Mouse (Mus musculus): Measurements from ENCODE around the gene Itgal.
"Not testable (repeated sequence)": the region's sequence is repeated elsewhere in the genome, so short reads cannot be mapped to it uniquely, and the experiment has no call there.

Gene Itgal

DNA sequence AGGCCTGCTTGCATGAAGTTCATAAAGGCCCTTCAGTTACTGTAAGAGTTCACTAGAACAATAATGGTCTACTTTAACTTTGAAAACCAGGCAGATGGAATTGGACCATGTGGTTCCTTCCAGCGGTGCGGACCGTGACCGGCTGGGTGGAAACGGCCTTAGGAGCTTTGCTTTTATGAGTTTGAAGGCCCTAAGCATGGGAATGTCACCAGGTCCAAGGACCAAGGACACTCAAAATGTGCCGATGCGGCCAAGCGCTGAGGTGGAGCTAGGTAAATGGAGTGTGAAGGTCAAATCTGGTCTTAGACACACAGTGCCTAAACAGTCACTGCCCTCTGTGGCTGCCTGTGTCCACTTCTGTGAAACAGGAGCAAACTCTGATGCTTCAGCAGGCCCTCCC, 45.3 kb downstream of the Itgal start:
- DNase-seq (ENCODE audit: extremely low read depth, low read depth, low spot score) = no peak

GRCm38 (mm10) chr7:127341861-127342260, 45.8 kb downstream of the Itgal start:
- not testable (repeated sequence) for DNase-seq (ENCODE audit: extremely low read depth, low read depth, low spot score)

DNA sequence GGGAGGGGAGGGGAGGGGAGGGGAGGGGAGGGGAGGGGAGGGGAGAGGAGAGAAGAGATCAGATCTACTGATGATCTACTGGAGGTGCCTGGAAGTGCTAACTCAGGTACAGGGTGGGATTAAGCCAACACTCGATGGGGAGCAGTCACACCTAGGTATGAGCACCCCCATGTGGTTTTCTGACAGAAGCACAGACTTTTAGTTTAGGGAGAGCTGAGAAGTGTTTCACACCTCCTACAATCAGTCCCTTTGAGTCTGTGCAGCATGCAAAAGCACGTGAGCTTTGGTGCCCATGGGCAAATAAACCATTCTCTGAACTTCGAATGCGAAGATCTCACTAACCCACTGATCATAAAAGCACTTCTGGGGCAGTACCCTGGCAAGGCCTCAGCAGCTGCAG, 46.3 kb downstream of the Itgal start:
- no peak for DNase-seq (ENCODE audit: extremely low read depth, low read depth, low spot score)

DNA sequence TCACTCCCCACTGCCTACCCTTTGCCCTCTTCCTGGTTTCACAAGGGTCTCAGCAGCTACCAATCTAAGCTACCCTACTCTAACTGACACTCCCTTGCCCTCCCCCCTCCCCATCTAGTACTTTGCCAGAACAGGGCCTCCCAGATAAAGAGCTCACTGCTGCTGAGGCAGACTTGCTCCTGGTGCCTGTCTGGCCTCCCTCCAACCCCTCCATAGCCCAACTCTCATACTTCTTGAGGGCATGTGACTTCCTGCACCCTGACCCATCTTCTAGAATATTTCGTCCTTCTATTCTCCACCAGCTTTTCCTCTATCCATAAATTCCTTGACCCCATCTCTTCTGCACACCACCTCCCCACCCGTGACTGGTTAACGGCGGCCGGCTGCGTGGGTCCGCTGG, 46.8 kb downstream of the Itgal start:
- DNase-seq (ENCODE audit: extremely low read depth, low read depth, low spot score) = no peak

- DNase-seq (ENCODE audit: extremely low read depth, low read depth, low spot score) = no peak
These were observed 47.4 kb downstream of the Itgal start for GRCm38 (mm10) chr7:127343351-127344019.

GRCm38 (mm10) chr7:127344371-127344770, 48.3 kb downstream of the Itgal start:
- no peak for DNase-seq (ENCODE audit: extremely low read depth, low read depth, low spot score)

DNA sequence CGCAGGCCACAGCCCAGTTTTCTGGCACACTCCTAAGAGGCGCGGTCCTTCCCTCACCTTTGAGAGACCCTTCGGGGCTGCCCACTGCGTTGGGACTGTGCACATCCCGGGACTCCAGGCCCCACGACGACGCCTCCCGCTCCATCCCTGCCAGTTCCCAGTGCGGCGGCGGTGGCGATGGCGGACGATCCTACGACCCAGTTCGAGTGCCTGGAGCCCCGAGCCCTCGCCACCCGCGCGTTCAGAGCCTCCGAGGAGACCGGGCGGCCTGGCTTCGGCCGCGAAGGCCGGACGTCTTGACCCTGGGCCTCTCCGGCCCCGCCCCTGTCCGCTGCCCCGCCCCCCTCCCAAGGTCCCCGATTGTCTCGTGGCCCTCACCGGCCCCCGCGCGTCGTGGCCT, 49.0 kb downstream of the Itgal start:
- no peak for DNase-seq (ENCODE audit: extremely low read depth, low read depth, low spot score)

DNA sequence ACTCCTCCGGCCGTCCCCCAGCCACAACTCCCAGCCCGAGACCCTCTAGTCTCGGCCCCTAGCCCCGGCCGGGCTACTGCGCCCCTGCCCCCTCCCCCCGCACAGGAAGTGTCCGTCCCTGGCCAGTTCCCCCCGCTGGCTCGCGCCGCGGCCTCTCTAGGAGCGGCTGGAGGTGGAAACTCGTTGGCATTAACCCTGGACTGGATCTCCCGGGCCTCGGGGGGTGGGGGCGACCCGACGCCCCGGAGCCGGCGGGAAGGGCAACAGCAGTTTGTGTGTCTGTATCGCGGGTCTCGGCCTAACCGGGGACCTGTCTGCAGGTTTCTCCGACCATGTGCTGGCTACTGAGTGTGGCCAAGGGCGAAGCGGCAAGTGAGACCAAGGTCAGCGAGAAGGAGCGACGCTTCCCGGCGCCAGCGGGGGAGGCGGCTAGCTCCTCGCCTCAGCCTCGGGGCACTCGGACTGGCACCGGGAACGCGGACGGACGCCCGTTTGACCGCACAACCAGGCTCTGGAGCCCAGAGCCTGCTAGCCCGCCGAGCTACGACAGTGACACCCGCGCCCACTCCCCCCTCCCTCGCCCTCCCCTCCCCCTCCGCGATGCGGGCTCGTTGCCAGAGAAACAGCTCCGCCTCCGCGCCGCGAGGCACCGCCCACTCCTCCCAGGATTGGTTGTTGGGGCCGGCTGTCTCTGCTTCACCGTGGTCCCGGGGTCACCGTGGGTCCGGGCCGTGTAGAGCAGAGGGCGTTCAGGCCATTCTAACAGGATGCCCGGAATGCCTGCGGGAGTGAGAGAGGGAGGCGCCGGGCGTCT, 49.7 kb downstream of the Itgal start, which contains the start of gene Zfp768:
Gene Zfp768, minus strand, starts transcription at position 78 of the 814 bp plus-strand sequence.
- DNase-seq (ENCODE audit: extremely low read depth, low read depth, low spot score) = no peak

GRCm38 (mm10) chr7:127346676-127347075, 50.6 kb downstream of the Itgal start:
- DNase-seq (ENCODE audit: extremely low read depth, low read depth, low spot score) = no peak

DNA sequence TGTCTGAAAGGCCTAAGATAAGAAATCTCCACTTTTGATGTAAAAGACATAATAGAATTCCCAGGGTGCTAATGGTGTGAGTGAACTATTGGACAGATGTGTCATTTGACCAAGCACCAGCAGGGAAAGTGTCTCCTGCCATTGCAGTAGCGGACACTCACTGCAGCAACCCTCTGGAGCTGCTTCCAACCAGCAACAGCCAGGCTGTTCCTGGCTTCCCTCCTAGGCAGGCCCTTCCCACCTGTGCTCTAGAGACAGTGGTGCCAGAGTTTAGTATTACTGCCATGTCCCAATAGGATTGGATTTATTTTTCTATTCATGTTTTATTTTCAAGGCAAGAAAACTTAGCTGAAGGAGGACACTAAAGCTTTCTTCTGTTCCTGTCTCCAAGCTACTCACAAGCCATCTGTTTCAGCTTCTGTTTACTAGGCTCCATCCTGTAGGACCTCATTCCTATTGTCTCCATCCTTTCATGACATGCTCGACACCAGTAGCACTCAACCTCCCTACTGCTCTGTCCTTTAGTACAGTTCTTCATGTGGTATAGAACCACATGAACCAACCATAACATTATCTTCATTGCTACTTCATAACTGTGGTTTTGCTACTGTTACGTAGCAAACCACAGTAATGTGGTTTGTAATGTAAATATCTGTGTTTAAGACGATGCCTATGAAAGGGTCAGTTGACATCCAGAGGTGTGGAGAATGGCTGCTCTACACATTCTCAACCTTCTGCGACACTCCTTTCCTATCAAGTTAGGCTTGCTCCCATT, 55.4 kb downstream of the Itgal start:
- DNase-seq (ENCODE audit: extremely low read depth, low read depth, low spot score) = no peak

GRCm38 (mm10) chr7:127355796-127356195, 59.7 kb downstream of the Itgal start:
- no peak for DNase-seq (ENCODE audit: extremely low read depth, low read depth, low spot score)

DNA sequence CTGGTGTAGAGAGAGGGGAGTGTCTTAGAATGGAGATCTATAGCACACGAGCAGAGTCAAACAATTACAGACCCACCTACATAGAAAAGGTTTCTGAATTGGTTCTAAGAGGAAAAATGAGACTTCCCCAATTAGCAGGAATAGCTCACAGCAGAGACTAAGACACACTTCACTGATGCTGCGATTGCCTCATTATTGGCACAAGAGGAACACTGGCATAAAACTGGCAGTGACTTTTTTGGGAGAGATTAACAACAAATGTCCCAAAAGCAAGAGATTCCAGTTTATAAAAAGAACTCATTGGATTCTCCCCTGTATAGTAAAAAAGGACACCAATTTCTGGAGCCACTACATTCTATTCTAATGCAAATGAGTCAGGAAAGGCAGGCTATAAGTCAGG, 61.8 kb downstream of the Itgal start:
- no peak for DNase-seq (ENCODE audit: extremely low read depth, low read depth, low spot score)

DNA sequence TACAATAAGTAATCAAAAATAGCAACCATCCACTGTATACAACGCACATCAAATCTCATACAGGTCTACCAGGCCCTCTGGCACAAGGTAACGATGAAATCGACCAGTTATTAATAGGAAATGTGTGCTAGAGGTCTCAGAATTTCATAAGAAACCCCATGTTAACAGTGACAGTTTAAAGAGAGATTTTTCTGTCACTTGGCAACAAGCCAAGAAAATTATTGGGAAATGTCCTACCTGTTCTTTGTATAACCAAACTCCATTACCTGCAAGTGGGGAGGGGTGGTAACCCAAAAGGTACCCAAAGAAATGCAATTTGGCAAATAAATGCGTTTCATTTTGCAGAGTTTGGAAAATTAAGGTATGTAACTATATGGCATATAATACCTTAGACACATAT, 62.4 kb downstream of the Itgal start:
- peak; percentile 51 for DNase-seq (ENCODE audit: extremely low read depth, low read depth, low spot score)

- DNase-seq (ENCODE audit: extremely low read depth, low read depth, low spot score) = no peak
These were observed 64.2 kb downstream of the Itgal start for GRCm38 (mm10) chr7:127360265-127360664.

DNA sequence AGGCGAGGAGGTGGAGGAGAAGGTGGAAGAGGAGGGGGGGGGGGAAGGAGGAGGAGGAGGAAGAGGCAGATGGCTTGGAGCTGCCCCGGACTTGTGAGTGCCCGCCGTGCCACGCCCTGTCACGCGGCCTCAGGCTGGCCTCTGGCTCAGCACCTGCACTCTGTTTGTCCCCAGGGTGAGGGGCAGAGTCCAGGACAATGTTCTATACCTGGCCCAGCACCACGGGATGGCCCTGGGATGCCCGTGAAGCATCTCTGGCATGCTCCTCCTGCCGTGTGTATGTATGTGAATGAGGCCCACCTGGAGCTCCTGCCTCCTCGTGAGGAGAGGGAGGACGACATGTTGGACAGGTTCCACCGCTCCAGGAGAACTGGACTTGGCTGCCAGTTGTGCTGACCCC, 65.4 kb downstream of the Itgal start:
- DNase-seq (ENCODE audit: extremely low read depth, low read depth, low spot score) = no peak

DNA sequence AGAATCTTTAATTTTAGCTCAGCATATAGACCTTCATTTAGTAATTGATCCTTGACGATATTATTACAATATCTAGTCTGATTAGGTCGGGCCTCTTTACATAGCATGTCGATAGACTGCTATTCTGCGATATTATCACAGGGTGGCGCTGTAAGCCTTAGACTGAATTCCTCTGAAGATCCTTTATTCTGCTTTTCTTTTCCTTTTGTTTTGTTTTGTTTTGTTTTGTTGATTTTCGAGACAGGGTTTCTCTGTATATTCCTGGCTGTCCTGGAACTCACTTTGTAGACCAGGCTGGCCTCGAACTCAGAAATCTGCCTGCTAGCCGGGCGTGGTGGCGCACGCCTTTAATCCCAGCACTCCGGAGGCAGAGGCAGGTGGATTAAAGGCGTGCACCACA, 66.4 kb downstream of the Itgal start:
- not testable (repeated sequence) for DNase-seq (ENCODE audit: extremely low read depth, low read depth, low spot score)

GRCm38 (mm10) chr7:127363475-127363921, 67.4 kb downstream of the Itgal start:
- no peak for DNase-seq (ENCODE audit: extremely low read depth, low read depth, low spot score)

DNA sequence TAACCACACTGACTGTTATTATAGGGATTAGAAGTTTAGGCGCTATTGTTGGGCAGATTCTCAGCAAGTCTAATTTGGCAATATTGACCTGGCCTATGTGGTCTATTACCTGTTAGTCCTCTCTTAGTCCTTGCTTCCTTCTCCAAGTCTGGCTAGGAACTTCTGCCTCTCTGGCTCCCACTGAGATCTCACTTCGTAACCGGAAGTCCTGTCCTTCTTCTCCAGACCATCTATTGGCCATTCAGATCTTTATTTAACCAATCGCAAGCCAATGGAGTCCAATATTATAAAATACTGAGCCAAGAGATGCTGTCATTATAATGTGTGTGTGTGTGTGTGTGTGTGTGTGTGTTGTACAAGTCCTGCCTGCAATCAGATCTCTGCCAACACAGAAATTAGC, 68.1 kb downstream of the Itgal start:
- no peak for DNase-seq (ENCODE audit: extremely low read depth, low read depth, low spot score)

GRCm38 (mm10) chr7:127366249-127366648, 70.2 kb downstream of the Itgal start:
- DNase-seq (ENCODE audit: extremely low read depth, low read depth, low spot score) = no peak

GRCm38 (mm10) chr7:127371213-127371612, 75.2 kb downstream of the Itgal start:
- DNase-seq (ENCODE audit: extremely low read depth, low read depth, low spot score) = no peak

DNA sequence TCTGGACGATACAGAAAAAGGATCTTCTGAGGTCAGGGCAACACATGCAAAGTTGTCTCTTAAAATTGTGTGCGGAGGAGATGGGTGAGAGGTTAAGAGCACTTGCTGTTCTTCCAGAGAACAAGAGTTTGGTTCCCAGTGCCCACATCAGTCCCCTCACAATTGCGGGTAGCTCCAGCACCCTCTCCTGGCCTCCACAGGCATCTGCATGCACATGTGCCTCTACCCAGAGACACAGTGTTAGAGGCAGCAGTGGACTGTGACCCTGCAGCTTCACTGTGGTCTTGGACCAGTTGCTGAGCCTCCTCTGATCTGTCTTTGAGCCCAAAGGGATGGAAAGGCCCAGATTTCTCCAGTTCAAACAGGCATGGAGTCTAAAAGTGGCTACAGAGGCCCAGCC, 75.8 kb downstream of the Itgal start:
- not testable (repeated sequence) for DNase-seq (ENCODE audit: extremely low read depth, low read depth, low spot score)

Data from fat pad, adult 2 months (tissue).